Mouse (Mus musculus): ENCODE measurements around the gene Tmed4. TPM values are rescaled to one million over a fixed set of nuclear protein-coding genes. Genes with fewer than 3 reads are reported as not detected.

Gene Tmed4
- total RNA-seq (2014; rRNA removed): 82.0 and 95.4 TPM in 2 replicates
- polyA plus RNA-seq (2015; fragmentation: Nextera tagmentation; extraction: Ambion mirVana): 103 and 114 TPM in 2 replicates

GRCm38 (mm10) chr11:6274387-6275093 lies at the start of gene Tmed4:
Tmed4 (minus strand) TSS chr11:6274870.
- ATAC-seq (peak; percentile 97), DNase-seq (ENCODE audit: low spot score) (peak; percentile 99)
- TF ChIP-seq CTCF (IDR thresholded peaks at IDR 0.05; ENCODE audit: low read depth): peak; percentile 86
- WGBS: under 1% methylated on average over 39 of the region's 39 CpGs
- Histone ChIP-seq H3K27me3 (ENCODE audit: insufficient read depth, low read length) (no peaks in the 10 kb centered on the region), H3K9ac (replicated peaks; ENCODE audit: low read length) (peak within 1 kb of the TSS; percentile 96), H3K4me3 (ENCODE audit: low read length) (peak within 1 kb of the TSS; percentile 97), H3K36me3 (ENCODE audit: insufficient read depth, low read length) (peaks cover 11% of the 10 kb centered on the region; the same call in 1 of the 2 replicates), H3K27ac (peak within 1 kb of the TSS; percentile 84), H3K4me2 (ENCODE audit: low read depth, low read length) (peak within 1 kb of the TSS; percentile 91), H3K9me3 (ENCODE audit: low read length) (no peaks in the 10 kb centered on the region), H3K4me1 (ENCODE audit: insufficient read depth, low read length) (0 out of 2 replicates have a peak, but pooled peaks cover 15% of the 10 kb centered on the region)

- Histone ChIP-seq H3K9me3 (ENCODE audit: low read length) (no peaks in the 10 kb centered on the region), H3K27ac (no peak overlapping the region), H3K27me3 (ENCODE audit: insufficient read depth, low read length) (no peaks in the 10 kb centered on the region), H3K9ac (replicated peaks; ENCODE audit: low read length) (no peak overlapping the region), H3K36me3 (ENCODE audit: insufficient read depth, low read length) (peaks cover 10% of the 10 kb centered on the region; the same call in 1 of the 2 replicates), H3K4me2 (ENCODE audit: low read depth, low read length) (no peak overlapping the region), H3K4me3 (ENCODE audit: low read length) (no peak overlapping the region), H3K4me1 (ENCODE audit: insufficient read depth, low read length) (no peaks in the 10 kb centered on the region)
- DNase-seq (ENCODE audit: low spot score): no peak
- TF ChIP-seq CTCF (IDR thresholded peaks at IDR 0.05; ENCODE audit: low read depth): no peak
- WGBS: 89% methylated on average over 5 of the region's 5 CpGs
- ATAC-seq: no peak
These were observed 48.7 kb upstream of the Tmed4 start for GRCm38 (mm10) chr11:6323348-6323747.

- no peak for DNase-seq (ENCODE audit: low spot score)
- H3K4me1 ChIP-seq (ENCODE audit: insufficient read depth, low read length): no peaks in the 10 kb centered on the region
- no peak overlapping the region for H3K4me3 ChIP-seq (ENCODE audit: low read length)
- WGBS: 92% methylated on average over 2 of the region's 2 CpGs
- ATAC-seq: no peak
- H3K36me3 ChIP-seq (ENCODE audit: insufficient read depth, low read length): peaks cover 14% of the 10 kb centered on the region; the same call in 1 of the 2 replicates
- no peaks in the 10 kb centered on the region for H3K27me3 ChIP-seq (ENCODE audit: insufficient read depth, low read length)
- H3K27ac ChIP-seq: no peak overlapping the region
- no peak overlapping the region for H3K4me2 ChIP-seq (ENCODE audit: low read depth, low read length)
- no peak for TF ChIP-seq CTCF (IDR thresholded peaks at IDR 0.05; ENCODE audit: low read depth)
- H3K9me3 ChIP-seq (ENCODE audit: low read length): no peaks in the 10 kb centered on the region
- no peak overlapping the region for H3K9ac ChIP-seq (replicated peaks; ENCODE audit: low read length)
These were observed 47.4 kb upstream of the Tmed4 start for GRCm38 (mm10) chr11:6322086-6322485.

GRCm38 (mm10) chr11:6319374-6319773 lies 44.7 kb upstream of the Tmed4 start:
- no peak for TF ChIP-seq CTCF (IDR thresholded peaks at IDR 0.05; ENCODE audit: low read depth)
- H3K4me2 ChIP-seq (ENCODE audit: low read depth, low read length): no peak overlapping the region
- DNase-seq (ENCODE audit: low spot score): no peak
- WGBS: 89% methylated on average over 2 of the region's 2 CpGs
- no peaks in the 10 kb centered on the region for H3K4me1 ChIP-seq (ENCODE audit: insufficient read depth, low read length)
- no peak overlapping the region for H3K4me3 ChIP-seq (ENCODE audit: low read length)
- H3K27me3 ChIP-seq (ENCODE audit: insufficient read depth, low read length): no peaks in the 10 kb centered on the region
- H3K27ac ChIP-seq: no peak overlapping the region
- ATAC-seq: no peak
- no peak overlapping the region for H3K9ac ChIP-seq (replicated peaks; ENCODE audit: low read length)
- no peaks in the 10 kb centered on the region for H3K9me3 ChIP-seq (ENCODE audit: low read length)
- H3K36me3 ChIP-seq (ENCODE audit: insufficient read depth, low read length): peaks cover 18% of the 10 kb centered on the region

- WGBS: 91% methylated on average over 5 of the region's 5 CpGs
- peaks cover 26% of the 10 kb centered on the region for H3K36me3 ChIP-seq (ENCODE audit: insufficient read depth, low read length)
- no peaks in the 10 kb centered on the region for H3K9me3 ChIP-seq (ENCODE audit: low read length)
- no peak for DNase-seq (ENCODE audit: low spot score)
- H3K4me1 ChIP-seq (ENCODE audit: insufficient read depth, low read length): no peaks in the 10 kb centered on the region
- H3K4me2 ChIP-seq (ENCODE audit: low read depth, low read length): no peak overlapping the region
- ATAC-seq: no peak
- H3K4me3 ChIP-seq (ENCODE audit: low read length): no peak overlapping the region
- H3K27me3 ChIP-seq (ENCODE audit: insufficient read depth, low read length): no peaks in the 10 kb centered on the region
- no peak overlapping the region for H3K9ac ChIP-seq (replicated peaks; ENCODE audit: low read length)
- H3K27ac ChIP-seq: no peak overlapping the region
- no peak for TF ChIP-seq CTCF (IDR thresholded peaks at IDR 0.05; ENCODE audit: low read depth)
These were observed 43.9 kb upstream of the Tmed4 start for GRCm38 (mm10) chr11:6318559-6318958.

GRCm38 (mm10) chr11:6316821-6317220 lies 42.2 kb upstream of the Tmed4 start:
- Histone ChIP-seq H3K4me1 (ENCODE audit: insufficient read depth, low read length) (no peaks in the 10 kb centered on the region), H3K4me2 (ENCODE audit: low read depth, low read length) (no peak overlapping the region), H3K27me3 (ENCODE audit: insufficient read depth, low read length) (no peaks in the 10 kb centered on the region), H3K9ac (replicated peaks; ENCODE audit: low read length) (no peak overlapping the region), H3K27ac (no peak overlapping the region), H3K36me3 (ENCODE audit: insufficient read depth, low read length) (peaks cover 26% of the 10 kb centered on the region), H3K9me3 (ENCODE audit: low read length) (no peaks in the 10 kb centered on the region), H3K4me3 (ENCODE audit: low read length) (no peak overlapping the region)
- no peak for ATAC-seq
- TF ChIP-seq CTCF (IDR thresholded peaks at IDR 0.05; ENCODE audit: low read depth): no peak
- 71% methylated on average over 11 of the region's 11 CpGs for WGBS
- DNase-seq (ENCODE audit: low spot score): no peak

GRCm38 (mm10) chr11:6313874-6314406 lies 39.3 kb upstream of the Tmed4 start:
- no peaks in the 10 kb centered on the region for H3K27me3 ChIP-seq (ENCODE audit: insufficient read depth, low read length)
- WGBS: 93% methylated on average over 7 of the region's 7 CpGs
- no peak for TF ChIP-seq CTCF (IDR thresholded peaks at IDR 0.05; ENCODE audit: low read depth)
- H3K4me3 ChIP-seq (ENCODE audit: low read length): no peak overlapping the region
- H3K9me3 ChIP-seq (ENCODE audit: low read length): no peaks in the 10 kb centered on the region
- H3K4me2 ChIP-seq (ENCODE audit: low read depth, low read length): no peak overlapping the region
- peaks cover 24% of the 10 kb centered on the region for H3K36me3 ChIP-seq (ENCODE audit: insufficient read depth, low read length)
- H3K9ac ChIP-seq (replicated peaks; ENCODE audit: low read length): no peak overlapping the region
- no peak overlapping the region for H3K27ac ChIP-seq
- H3K4me1 ChIP-seq (ENCODE audit: insufficient read depth, low read length): no peaks in the 10 kb centered on the region
- DNase-seq (ENCODE audit: low spot score) (no peak), ATAC-seq (no peak)

Data from hindbrain, postnatal 0 days (tissue).